Mouse (Mus musculus): ENCODE data around the gene Rasl12.

Rasl12 gene

GRCm38 (mm10) chr9:65392638-65393364 is 5.5 kb upstream of the Rasl12 start:
- DNase-seq (ENCODE audit: extremely low spot score, low spot score) = peak; percentile 72

GRCm38 (mm10) chr9:65393606-65394005 is 4.7 kb upstream of the Rasl12 start:
- DNase-seq (ENCODE audit: extremely low spot score, low spot score) = no peak

GRCm38 (mm10) chr9:65394360-65394759 is 3.9 kb upstream of the Rasl12 start:
- DNase-seq (ENCODE audit: extremely low spot score, low spot score) = no peak

- DNase-seq (ENCODE audit: extremely low spot score, low spot score) = no peak
Observed at GRCm38 (mm10) chr9:65399934-65400333, 1.6 kb downstream of the Rasl12 start.

- no peak for DNase-seq (ENCODE audit: extremely low spot score, low spot score)
Observed at GRCm38 (mm10) chr9:65404331-65405183, 6.3 kb downstream of the Rasl12 start.

- no peak for DNase-seq (ENCODE audit: extremely low spot score, low spot score)
Observed at GRCm38 (mm10) chr9:65405184-65405449, 6.8 kb downstream of the Rasl12 start.

GRCm38 (mm10) chr9:65407327-65407726 is 9.0 kb downstream of the Rasl12 start:
- DNase-seq (ENCODE audit: extremely low spot score, low spot score) = no peak

GRCm38 (mm10) chr9:65407861-65408260 is 9.6 kb downstream of the Rasl12 start:
- no peak for DNase-seq (ENCODE audit: extremely low spot score, low spot score)

GRCm38 (mm10) chr9:65408871-65409295 is 10.6 kb downstream of the Rasl12 start:
- no peak for DNase-seq (ENCODE audit: extremely low spot score, low spot score)

GRCm38 (mm10) chr9:65410378-65410777 is 12.1 kb downstream of the Rasl12 start:
- DNase-seq (ENCODE audit: extremely low spot score, low spot score) = no peak

- DNase-seq (ENCODE audit: extremely low spot score, low spot score) = no peak
Observed at GRCm38 (mm10) chr9:65411326-65411725, 13.0 kb downstream of the Rasl12 start.

- DNase-seq (ENCODE audit: extremely low spot score, low spot score) = no peak
Observed at GRCm38 (mm10) chr9:65417738-65418137, 19.4 kb downstream of the Rasl12 start.

GRCm38 (mm10) chr9:65419633-65420032 is 21.3 kb downstream of the Rasl12 start:
- no peak for DNase-seq (ENCODE audit: extremely low spot score, low spot score)

GRCm38 (mm10) chr9:65422760-65423501 is 24.6 kb downstream of the Rasl12 start, which contains the start of gene Slc51b:
Slc51b (minus strand) TSS chr9:65422955.
- no peak for DNase-seq (ENCODE audit: extremely low spot score, low spot score)

- DNase-seq (ENCODE audit: extremely low spot score, low spot score) = no peak
Observed at GRCm38 (mm10) chr9:65424393-65424792, 26.1 kb downstream of the Rasl12 start.

- no peak for DNase-seq (ENCODE audit: extremely low spot score, low spot score)
Observed at GRCm38 (mm10) chr9:65427511-65427910, 29.2 kb downstream of the Rasl12 start.

- no peak for DNase-seq (ENCODE audit: extremely low spot score, low spot score)
Observed at GRCm38 (mm10) chr9:65428003-65428402, 29.7 kb downstream of the Rasl12 start.

- DNase-seq (ENCODE audit: extremely low spot score, low spot score) = no peak
Observed at GRCm38 (mm10) chr9:65430401-65430800, 32.1 kb downstream of the Rasl12 start.

- no peak for DNase-seq (ENCODE audit: extremely low spot score, low spot score)
Observed at GRCm38 (mm10) chr9:65430921-65431320, 32.6 kb downstream of the Rasl12 start.

GRCm38 (mm10) chr9:65432236-65432635 is 33.9 kb downstream of the Rasl12 start:
- peak; percentile 85 for DNase-seq (ENCODE audit: extremely low spot score, low spot score)

GRCm38 (mm10) chr9:65434140-65434539 is 35.8 kb downstream of the Rasl12 start:
- DNase-seq (ENCODE audit: extremely low spot score, low spot score) = peak; percentile 44

- DNase-seq (ENCODE audit: extremely low spot score, low spot score) = no peak
Observed at GRCm38 (mm10) chr9:65435211-65435610, 36.9 kb downstream of the Rasl12 start.

All from neural tube, embryonic 10.5 days (tissue).